In the genomic region with DNA sequence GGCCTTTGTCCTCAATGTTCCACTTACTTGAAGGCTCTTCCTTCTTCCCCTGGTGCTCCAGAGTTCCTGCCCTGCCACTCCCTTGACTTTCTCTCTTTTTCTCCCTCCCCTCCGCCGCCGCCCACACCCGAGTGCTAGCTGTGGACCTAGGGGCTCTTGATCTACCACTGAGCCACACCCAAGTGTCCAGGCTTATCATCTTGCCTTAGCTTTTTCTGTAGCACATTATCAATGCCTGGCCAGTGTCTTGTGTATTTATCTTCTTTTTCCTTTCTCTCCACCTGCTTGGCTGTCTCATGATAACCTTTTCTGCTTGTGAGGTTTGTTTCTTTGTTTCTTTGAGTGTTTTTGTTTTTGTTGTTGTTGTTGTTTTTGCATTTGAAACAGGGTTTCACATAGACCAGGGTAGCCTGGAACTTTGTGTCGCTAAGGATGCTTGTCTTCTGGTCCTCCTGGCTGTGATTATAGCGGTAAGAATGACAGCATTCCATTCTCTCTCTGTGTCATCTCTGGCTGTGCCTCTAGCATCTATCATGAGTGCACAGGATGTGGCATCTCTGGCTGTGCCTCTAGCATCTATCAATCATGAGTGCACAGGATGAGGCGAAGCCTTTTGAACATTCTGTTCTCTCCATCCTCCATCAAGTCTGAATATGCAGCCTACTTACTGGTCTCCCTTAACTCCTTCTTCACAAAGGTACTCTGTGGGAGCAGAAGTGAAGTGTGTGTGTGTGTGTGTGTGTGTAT, we compare ENCODE assay signal across 9 mouse cellular contexts. TPM values are rescaled to one million over a fixed set of nuclear protein-coding genes. Genes with fewer than 3 reads are reported as not detected.
DNase-seq lines count a peak whose midpoint lies in the region; ATAC-seq and TF ChIP-seq lines count a peak whose summit lies in the region.
"Had no signal": no experiment of that assay in that cellular context is flagged by ENCODE, and none has a peak within 500 bp of the region (broad histone marks: within the 10 kb centered on the region; RNA-seq: fewer than 3 reads in every experiment).

A gene (minus strand): TSS at position 68 of the 747 bp plus-strand sequence.

- no peaks in the 10 kb centered on the region for H3K9me3 ChIP-seq in heart, embryonic 11.5 days (replicated peaks; ENCODE audit: control insufficient read depth, low read length)
- H3K9me3 ChIP-seq in ES-E14 (ENCODE audit: control insufficient read depth, insufficient read depth, low read depth, low read length): no peaks in the 10 kb centered on the region
- H3K9me3 ChIP-seq in embryonic facial prominence, embryonic 14.5 days (ENCODE audit: control insufficient read depth, low read length): no peaks in the 10 kb centered on the region
- H3K9me3 ChIP-seq in liver, embryonic 16.5 days (replicated peaks; ENCODE audit: control insufficient read depth, low read length): no peaks in the 10 kb centered on the region
- H3K9me3 ChIP-seq: hindbrain, embryonic 15.5 days had no signal

- TF ChIP-seq EP300 in heart, adult 2 months (IDR thresholded peaks at IDR 0.05; ENCODE audit: insufficient read depth, low read depth, low read length): no peak

- H3K4me3 ChIP-seq in heart, embryonic 11.5 days (ENCODE audit: low read depth, low read length): peak within 1 kb of the TSS; percentile 45
- no peak within 1 kb of the TSS for H3K4me3 ChIP-seq in heart, adult 2 months
- no peak within 1 kb of the TSS for H3K4me3 ChIP-seq in ES-E14 (ENCODE audit: insufficient read depth in 1 of 2, low read depth in 1 of 2, low read length in 2 of 2, poor library complexity in 1 of 2, severe bottlenecking in 1 of 2)
- H3K4me3 ChIP-seq in embryonic facial prominence, embryonic 14.5 days (ENCODE audit: low read depth, low read length): no peak within 1 kb of the TSS
- peak within 1 kb of the TSS; percentile 69 for H3K4me3 ChIP-seq in liver, embryonic 16.5 days (ENCODE audit: low read depth, low read length)
- H3K4me3 ChIP-seq: hindbrain, embryonic 15.5 days had no signal

- peak within 1 kb of the TSS; percentile 64 for H3K9ac ChIP-seq in heart, embryonic 11.5 days (ENCODE audit: low read depth, low read length)
- no peak within 1 kb of the TSS for H3K9ac ChIP-seq in heart, adult 2 months (ENCODE audit: low read depth, low read length)
- no peak within 1 kb of the TSS for H3K9ac ChIP-seq in ES-E14 (ENCODE audit: insufficient read depth, low read depth, low read length, poor library complexity, severe bottlenecking)
- no peak within 1 kb of the TSS for H3K9ac ChIP-seq in embryonic facial prominence, embryonic 14.5 days (ENCODE audit: low read depth, low read length)
- peak within 1 kb of the TSS; percentile 77 for H3K9ac ChIP-seq in liver, embryonic 16.5 days (ENCODE audit: low read depth, low read length)
- H3K9ac ChIP-seq: hindbrain, embryonic 15.5 days had no signal

- DNase-seq in heart, adult 2 months: no peak
- DNase-seq in ES-E14 (ENCODE audit: low read depth, low spot score): no peak
- DNase-seq in embryonic facial prominence, embryonic 14.5 days (ENCODE audit: low spot score): no peak
- DNase-seq in frontal cortex, postnatal 25 days (ENCODE audit: low spot score in 2 of 2): no peak
- no peak for DNase-seq in gastrocnemius, postnatal 14 days
- DNase-seq in layer of hippocampus, adult 18-20 months (ENCODE audit: low spot score in 2 of 2): no peak

- in situ Hi-C loops in ES-E14 (cut with MboI; ENCODE audit: low sequenced_read_pairs in 2 of 2, unreplicated experiment in 2 of 2): no loop called here

- no peaks in the 10 kb centered on the region for H3K79me2 ChIP-seq in heart, adult 2 months (replicated peaks; ENCODE audit: control insufficient read depth, insufficient read depth, low read length)

- no peaks in the 10 kb centered on the region for H3K36me3 ChIP-seq in heart, embryonic 11.5 days (ENCODE audit: control insufficient read depth, insufficient read depth, low read length)
- H3K36me3 ChIP-seq in heart, adult 2 months (ENCODE audit: control insufficient read depth, insufficient read depth, low read length): no peaks in the 10 kb centered on the region
- H3K36me3 ChIP-seq in ES-E14 (ENCODE audit: control insufficient read depth, insufficient read depth, low read length, poor library complexity, severe bottlenecking): no peaks in the 10 kb centered on the region
- no peaks in the 10 kb centered on the region for H3K36me3 ChIP-seq in embryonic facial prominence, embryonic 14.5 days (ENCODE audit: control insufficient read depth, insufficient read depth, low read length)
- H3K36me3 ChIP-seq in liver, embryonic 16.5 days (ENCODE audit: control insufficient read depth, insufficient read depth): no peaks in the 10 kb centered on the region
- H3K36me3 ChIP-seq: hindbrain, embryonic 15.5 days had no signal

- ATAC-seq in heart, embryonic 11.5 days (replicated peaks; ENCODE audit: insufficient number of reproducible peaks, low FRiP score, low TSS enrichment): peak; percentile 79
- ATAC-seq in embryonic facial prominence, embryonic 14.5 days (ENCODE audit: low read depth): no peak
- peak; percentile 84 for ATAC-seq in liver, embryonic 16.5 days (ENCODE audit: low read depth)

- WGBS in heart, embryonic 11.5 days (ENCODE audit: insufficient replicate concordance): 65% methylated on average over 7 of the region's 7 CpGs
- WGBS in heart, adult 2 months: 59% methylated on average over 7 of the region's 7 CpGs
- WGBS in embryonic facial prominence, embryonic 14.5 days: 73% methylated on average over 7 of the region's 7 CpGs
- 24% methylated on average over 7 of the region's 7 CpGs for WGBS in liver, embryonic 16.5 days (ENCODE audit: insufficient replicate concordance)

- no peak for TF ChIP-seq POLR2A in heart, adult 2 months (IDR thresholded peaks at IDR 0.05; ENCODE audit: insufficient read depth, low read depth, low read length)

- peaks cover 9% of the 10 kb centered on the region for H3K4me1 ChIP-seq in heart, embryonic 11.5 days (ENCODE audit: control insufficient read depth, insufficient read depth, low read length)
- peaks cover 2% of the 10 kb centered on the region; the same call in 1 of the 2 replicates for H3K4me1 ChIP-seq in heart, adult 2 months (ENCODE audit: control insufficient read depth, insufficient read depth, low read length)
- H3K4me1 ChIP-seq in ES-E14 (ENCODE audit: control insufficient read depth in 2 of 2, insufficient read depth in 2 of 2, low read length in 2 of 2, poor library complexity in 1 of 2): peaks cover 2 to 16% of the 10 kb centered on the region in 2 experiments; a peak in 2 of 4 replicates
- 0 out of 2 replicates have a peak, but pooled peaks cover 11% of the 10 kb centered on the region for H3K4me1 ChIP-seq in embryonic facial prominence, embryonic 14.5 days (ENCODE audit: control insufficient read depth, insufficient read depth, low read length)
- H3K4me1 ChIP-seq in liver, embryonic 16.5 days (ENCODE audit: control insufficient read depth, low read depth, low read length): peaks cover 52% of the 10 kb centered on the region

- TF ChIP-seq CTCF in heart, adult 2 months (IDR thresholded peaks at IDR 0.05): no peak

- peak within 1 kb of the TSS; percentile 47 for H3K4me2 ChIP-seq in heart, embryonic 11.5 days
- H3K4me2 ChIP-seq in embryonic facial prominence, embryonic 14.5 days (ENCODE audit: low read depth, low read length): no peak within 1 kb of the TSS
- peak within 1 kb of the TSS; percentile 67 for H3K4me2 ChIP-seq in liver, embryonic 16.5 days (ENCODE audit: low read depth, low read length)
- H3K4me2 ChIP-seq: hindbrain, embryonic 15.5 days had no signal

- intact Hi-C loops in heart, adult 2 months (cut with DNase I): no loop called here
- intact Hi-C loops in gastrocnemius, postnatal 14 days (cut with DNase I; ENCODE audit: low total_unique reads): no loop called here

- H3K27me3 ChIP-seq in heart, embryonic 11.5 days (ENCODE audit: control insufficient read depth, insufficient read depth, low read length): peaks cover 3% of the 10 kb centered on the region; the same call in 1 of the 2 replicates
- H3K27me3 ChIP-seq in heart, adult 2 months (ENCODE audit: control insufficient read depth, insufficient read depth, low read length): no peaks in the 10 kb centered on the region; the same call in 1 of the 2 replicates
- peaks cover 3% of the 10 kb centered on the region; the same call in 1 of the 2 replicates for H3K27me3 ChIP-seq in embryonic facial prominence, embryonic 14.5 days (replicated peaks; ENCODE audit: control insufficient read depth, insufficient read depth, low read length)
- H3K27me3 ChIP-seq in liver, embryonic 16.5 days (ENCODE audit: control insufficient read depth, insufficient read depth, low read depth, low read length): no peaks in the 10 kb centered on the region

- peak within 1 kb of the TSS; percentile 81 for H3K27ac ChIP-seq in heart, embryonic 11.5 days (ENCODE audit: low read depth, low read length)
- H3K27ac ChIP-seq in heart, adult 2 months: no peak within 1 kb of the TSS
- H3K27ac ChIP-seq in ES-E14 (ENCODE audit: insufficient read depth, low read depth, low read length, poor library complexity, severe bottlenecking): no peak within 1 kb of the TSS
- H3K27ac ChIP-seq in embryonic facial prominence, embryonic 14.5 days (replicated peaks; ENCODE audit: low read depth, low read length): no peak within 1 kb of the TSS
- peak within 1 kb of the TSS; percentile 96 for H3K27ac ChIP-seq in liver, embryonic 16.5 days (ENCODE audit: low read length)
- H3K27ac ChIP-seq: hindbrain, embryonic 15.5 days had no signal

TF ChIP-seq in ES-E14, 5 proteins besides CTCF, POLR2A, EP300 and RAD21:
- no peak for TF ChIP-seq ZC3H11A (IDR thresholded peaks at IDR 0.05; ENCODE audit: borderline replicate concordance, low read depth, low read length)

RNA-seq across cellular contexts. Expression of the gene that starts here (rescaled TPM):
- 51.6 and 68.9 TPM in 2 replicates for polyA plus RNA-seq in heart, embryonic 11.5 days (2014; fragmentation: Nextera tagmentation; extraction: Ambion mirVana)
- total RNA-seq in heart, adult 2 months (2021): 1 to 10 TPM; 1.6 to 2.4 TPM
- 7.7 and 20.8 TPM in 2 replicates for polyA plus RNA-seq in heart, adult 2 months (2012; rRNA removed)
- 14.6 and 17.3 TPM in 2 replicates for total RNA-seq in ES-E14 (2012; rRNA removed)
- 21.1 and 36.1 TPM in 2 replicates for polyA plus RNA-seq in embryonic facial prominence, embryonic 14.5 days (2014; fragmentation: Nextera tagmentation; extraction: Ambion mirVana)
- 228 and 240 TPM in 2 replicates for polyA plus RNA-seq in liver, embryonic 16.5 days (2015; fragmentation: Nextera tagmentation; extraction: Ambion mirVana)
- total RNA-seq in gastrocnemius, postnatal 14 days (2021): 1 to 10 TPM in 1 of 2 experiments, under 1 TPM in 1; 0.55 to 1.1 TPM
- total RNA-seq in layer of hippocampus, adult 18-20 months (2021): under 1 TPM; 0.41 to 0.84 TPM

Comparison
In these comparisons a context has a peak if more than half of its experiments do, and no peak if none do; other contexts are left out.
1. H3K27ac ChIP-seq: peak in heart, embryonic 11.5 days (single experiment) and liver, embryonic 16.5 days (single experiment); none in heart, adult 2 months (single experiment), ES-E14 (single experiment) and embryonic facial prominence, embryonic 14.5 days (single experiment).
2. H3K4me3 ChIP-seq: peak in heart, embryonic 11.5 days (single experiment) and liver, embryonic 16.5 days (single experiment); none in heart, adult 2 months (single experiment), ES-E14 (0 of 2) and embryonic facial prominence, embryonic 14.5 days (single experiment).
3. H3K9ac ChIP-seq: peak in heart, embryonic 11.5 days (single experiment) and liver, embryonic 16.5 days (single experiment); none in heart, adult 2 months (single experiment), ES-E14 (single experiment) and embryonic facial prominence, embryonic 14.5 days (single experiment).